Mouse (Mus musculus): ENCODE results near the gene Dlx4.

DNA sequence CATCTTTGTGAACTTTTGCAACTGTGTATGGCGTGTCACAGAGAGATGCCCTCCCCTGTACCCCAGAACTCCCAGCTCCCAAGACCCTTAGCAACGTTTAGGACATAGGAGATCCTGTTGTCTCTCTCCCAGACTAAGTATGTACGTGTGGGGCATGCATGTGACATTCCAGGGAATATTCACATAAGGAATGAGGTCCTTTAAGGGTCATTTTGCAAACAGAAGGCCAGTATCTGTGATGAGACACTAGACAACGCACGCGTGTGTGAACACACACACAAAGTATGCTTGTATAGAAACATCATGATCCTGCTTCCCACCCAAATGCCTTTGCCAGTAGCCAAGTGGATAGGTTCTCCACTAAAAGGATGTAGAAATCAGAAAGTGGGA, 24.0 kb downstream of the Dlx4 start:
- TF ChIP-seq POLR2A (IDR thresholded peaks at IDR 0.05; ENCODE audit: low read depth, low read length) (no peak), CTCF (IDR thresholded peaks at IDR 0.05; ENCODE audit: borderline replicate concordance, insufficient read depth, low read length) (no peak)

Measured in embryonic fibroblast, embryonic 13.5 days (primary cell).